Mouse (Mus musculus): ENCODE measurements around the gene Fbxo41. TPM values are rescaled to one million over a fixed set of nuclear protein-coding genes. Genes with fewer than 3 reads are reported as not detected.

The Fbxo41 gene
- polyA plus RNA-seq, 1 experiment from 2014 or later = 1.1 TPM

- H3K4me2 ChIP-seq (ENCODE audit: low read depth, low read length, severe bottlenecking) = peak overlapping the region; percentile 65
- H3K36me3 ChIP-seq (ENCODE audit: control insufficient read depth, insufficient read depth, low read length) = no peaks in the 10 kb centered on the region
- 11% methylated on average over 6 of the region's 6 CpGs for WGBS
- H3K27me3 ChIP-seq (ENCODE audit: control insufficient read depth, insufficient read depth, low read length) = peaks cover 4% of the 10 kb centered on the region; the same call in 1 of the 2 replicates
- no peaks in the 10 kb centered on the region for H3K9me3 ChIP-seq (ENCODE audit: control insufficient read depth, low read length)
- DNase-seq (ENCODE audit: low spot score) (no peak), ATAC-seq (replicated peaks; ENCODE audit: low FRiP score) (no peak)
- no peak overlapping the region for H3K27ac ChIP-seq (ENCODE audit: low read depth, low read length)
- H3K4me3 ChIP-seq (ENCODE audit: low read depth, low read length) = peak overlapping the region; percentile 81
- peaks cover 6% of the 10 kb centered on the region; the same call in 1 of the 2 replicates for H3K4me1 ChIP-seq (replicated peaks; ENCODE audit: control insufficient read depth, insufficient read depth, low read length)
- peak overlapping the region; percentile 73; the same call in 1 of the 2 replicates for H3K9ac ChIP-seq (ENCODE audit: low read length)
Measured at GRCm38 (mm10) chr6:85501571-85502102, 1.2 kb downstream of the Fbxo41 start.

GRCm38 (mm10) chr6:85500416-85500815 is 2.4 kb downstream of the Fbxo41 start:
- Histone ChIP-seq H3K27me3 (ENCODE audit: control insufficient read depth, insufficient read depth, low read length) (peaks cover 4% of the 10 kb centered on the region; the same call in 1 of the 2 replicates), H3K27ac (ENCODE audit: low read depth, low read length) (no peak overlapping the region), H3K9ac (ENCODE audit: low read length) (no peak overlapping the region), H3K36me3 (ENCODE audit: control insufficient read depth, insufficient read depth, low read length) (no peaks in the 10 kb centered on the region), H3K9me3 (ENCODE audit: control insufficient read depth, low read length) (no peaks in the 10 kb centered on the region), H3K4me3 (ENCODE audit: low read depth, low read length) (no peak overlapping the region), H3K4me1 (replicated peaks; ENCODE audit: control insufficient read depth, insufficient read depth, low read length) (peaks cover 6% of the 10 kb centered on the region; the same call in 1 of the 2 replicates), H3K4me2 (ENCODE audit: low read depth, low read length, severe bottlenecking) (no peak overlapping the region)
- ATAC-seq (replicated peaks; ENCODE audit: low FRiP score) = no peak
- DNase-seq (ENCODE audit: low spot score) = no peak
- WGBS = 60% methylated on average over 1 of the region's 1 CpGs

GRCm38 (mm10) chr6:85498147-85498546 is 4.6 kb downstream of the Fbxo41 start:
- no peak overlapping the region for H3K4me2 ChIP-seq (ENCODE audit: low read depth, low read length, severe bottlenecking)
- no peak for ATAC-seq (replicated peaks; ENCODE audit: low FRiP score)
- no peaks in the 10 kb centered on the region for H3K9me3 ChIP-seq (ENCODE audit: control insufficient read depth, low read length)
- 73% methylated on average over 9 of the region's 9 CpGs for WGBS
- DNase-seq (ENCODE audit: low spot score) = no peak
- H3K27ac ChIP-seq (ENCODE audit: low read depth, low read length) = no peak overlapping the region
- H3K27me3 ChIP-seq (ENCODE audit: control insufficient read depth, insufficient read depth, low read length) = no peaks in the 10 kb centered on the region
- H3K9ac ChIP-seq (ENCODE audit: low read length) = no peak overlapping the region
- H3K4me1 ChIP-seq (replicated peaks; ENCODE audit: control insufficient read depth, insufficient read depth, low read length) = peaks cover 6% of the 10 kb centered on the region; the same call in 1 of the 2 replicates
- H3K36me3 ChIP-seq (ENCODE audit: control insufficient read depth, insufficient read depth, low read length) = no peaks in the 10 kb centered on the region
- no peak overlapping the region for H3K4me3 ChIP-seq (ENCODE audit: low read depth, low read length)

- Histone ChIP-seq H3K36me3 (ENCODE audit: control insufficient read depth, insufficient read depth, low read length) (no peaks in the 10 kb centered on the region), H3K4me1 (replicated peaks; ENCODE audit: control insufficient read depth, insufficient read depth, low read length) (peaks cover 2% of the 10 kb centered on the region; the same call in 1 of the 2 replicates), H3K4me2 (ENCODE audit: low read depth, low read length, severe bottlenecking) (no peak overlapping the region), H3K9ac (ENCODE audit: low read length) (no peak overlapping the region), H3K4me3 (ENCODE audit: low read depth, low read length) (no peak overlapping the region), H3K27ac (ENCODE audit: low read depth, low read length) (no peak overlapping the region), H3K9me3 (ENCODE audit: control insufficient read depth, low read length) (no peaks in the 10 kb centered on the region), H3K27me3 (ENCODE audit: control insufficient read depth, insufficient read depth, low read length) (no peaks in the 10 kb centered on the region)
- DNase-seq (ENCODE audit: low spot score) (no peak), ATAC-seq (replicated peaks; ENCODE audit: low FRiP score) (no peak)
Measured at GRCm38 (mm10) chr6:85496976-85497375, 5.8 kb downstream of the Fbxo41 start.

- peaks cover 3% of the 10 kb centered on the region for H3K4me1 ChIP-seq (replicated peaks; ENCODE audit: control insufficient read depth, insufficient read depth, low read length)
- no peak for DNase-seq (ENCODE audit: low spot score)
- 82% methylated on average over 3 of the region's 3 CpGs for WGBS
- no peak overlapping the region for H3K27ac ChIP-seq (ENCODE audit: low read depth, low read length)
- H3K4me3 ChIP-seq (ENCODE audit: low read depth, low read length) = no peak overlapping the region
- no peaks in the 10 kb centered on the region for H3K9me3 ChIP-seq (ENCODE audit: control insufficient read depth, low read length)
- H3K9ac ChIP-seq (ENCODE audit: low read length) = no peak overlapping the region
- ATAC-seq (replicated peaks; ENCODE audit: low FRiP score) = no peak
- no peaks in the 10 kb centered on the region for H3K27me3 ChIP-seq (ENCODE audit: control insufficient read depth, insufficient read depth, low read length)
- H3K4me2 ChIP-seq (ENCODE audit: low read depth, low read length, severe bottlenecking) = no peak overlapping the region
- H3K36me3 ChIP-seq (ENCODE audit: control insufficient read depth, insufficient read depth, low read length) = no peaks in the 10 kb centered on the region
Measured at GRCm38 (mm10) chr6:85491606-85492005, 11.2 kb downstream of the Fbxo41 start.

- peaks cover 6% of the 10 kb centered on the region for H3K27me3 ChIP-seq (ENCODE audit: control insufficient read depth, insufficient read depth, low read length)
- no peak overlapping the region for H3K27ac ChIP-seq (ENCODE audit: low read depth, low read length)
- ATAC-seq (replicated peaks; ENCODE audit: low FRiP score) (no peak), DNase-seq (ENCODE audit: low spot score) (no peak)
- no peak overlapping the region for H3K9ac ChIP-seq (ENCODE audit: low read length)
- no peaks in the 10 kb centered on the region for H3K36me3 ChIP-seq (ENCODE audit: control insufficient read depth, insufficient read depth, low read length)
- peaks cover 3% of the 10 kb centered on the region for H3K4me1 ChIP-seq (replicated peaks; ENCODE audit: control insufficient read depth, insufficient read depth, low read length)
- no peaks in the 10 kb centered on the region for H3K9me3 ChIP-seq (ENCODE audit: control insufficient read depth, low read length)
- H3K4me3 ChIP-seq (ENCODE audit: low read depth, low read length) = no peak overlapping the region
- 88% methylated on average over 4 of the region's 4 CpGs for WGBS
- H3K4me2 ChIP-seq (ENCODE audit: low read depth, low read length, severe bottlenecking) = no peak overlapping the region
Measured at GRCm38 (mm10) chr6:85490252-85490651, 12.5 kb downstream of the Fbxo41 start.

- H3K4me3 ChIP-seq (ENCODE audit: low read depth, low read length) = no peak overlapping the region
- no peaks in the 10 kb centered on the region for H3K36me3 ChIP-seq (ENCODE audit: control insufficient read depth, insufficient read depth, low read length)
- 78% methylated on average over 3 of the region's 3 CpGs for WGBS
- peaks cover 3% of the 10 kb centered on the region for H3K4me1 ChIP-seq (replicated peaks; ENCODE audit: control insufficient read depth, insufficient read depth, low read length)
- no peak overlapping the region for H3K4me2 ChIP-seq (ENCODE audit: low read depth, low read length, severe bottlenecking)
- H3K9ac ChIP-seq (ENCODE audit: low read length) = peak overlapping the region; percentile 8; the same call in 1 of the 2 replicates
- H3K27ac ChIP-seq (ENCODE audit: low read depth, low read length) = no peak overlapping the region
- no peaks in the 10 kb centered on the region for H3K9me3 ChIP-seq (ENCODE audit: control insufficient read depth, low read length)
- DNase-seq (ENCODE audit: low spot score) = no peak
- peaks cover 12% of the 10 kb centered on the region for H3K27me3 ChIP-seq (ENCODE audit: control insufficient read depth, insufficient read depth, low read length)
- ATAC-seq (replicated peaks; ENCODE audit: low FRiP score) = no peak
Measured at GRCm38 (mm10) chr6:85489717-85490116, 13.1 kb downstream of the Fbxo41 start.

GRCm38 (mm10) chr6:85488510-85488909 is 14.3 kb downstream of the Fbxo41 start:
- ATAC-seq (replicated peaks; ENCODE audit: low FRiP score) (no peak), DNase-seq (ENCODE audit: low spot score) (no peak)
- peaks cover 24% of the 10 kb centered on the region for H3K27me3 ChIP-seq (ENCODE audit: control insufficient read depth, insufficient read depth, low read length)
- H3K4me2 ChIP-seq (ENCODE audit: low read depth, low read length, severe bottlenecking) = no peak overlapping the region
- no peak overlapping the region for H3K4me3 ChIP-seq (ENCODE audit: low read depth, low read length)
- no peak overlapping the region for H3K9ac ChIP-seq (ENCODE audit: low read length)
- peaks cover 8% of the 10 kb centered on the region for H3K4me1 ChIP-seq (replicated peaks; ENCODE audit: control insufficient read depth, insufficient read depth, low read length)
- WGBS = 44% methylated on average over 4 of the region's 4 CpGs
- H3K36me3 ChIP-seq (ENCODE audit: control insufficient read depth, insufficient read depth, low read length) = no peaks in the 10 kb centered on the region
- no peaks in the 10 kb centered on the region for H3K9me3 ChIP-seq (ENCODE audit: control insufficient read depth, low read length)
- H3K27ac ChIP-seq (ENCODE audit: low read depth, low read length) = no peak overlapping the region

GRCm38 (mm10) chr6:85485738-85486137 is 17.1 kb downstream of the Fbxo41 start:
- Histone ChIP-seq H3K27me3 (ENCODE audit: control insufficient read depth, insufficient read depth, low read length) (peaks cover 25% of the 10 kb centered on the region), H3K4me2 (ENCODE audit: low read depth, low read length, severe bottlenecking) (no peak overlapping the region), H3K27ac (ENCODE audit: low read depth, low read length) (no peak overlapping the region), H3K4me1 (replicated peaks; ENCODE audit: control insufficient read depth, insufficient read depth, low read length) (peaks cover 8% of the 10 kb centered on the region), H3K36me3 (ENCODE audit: control insufficient read depth, insufficient read depth, low read length) (no peaks in the 10 kb centered on the region), H3K9ac (ENCODE audit: low read length) (no peak overlapping the region), H3K9me3 (ENCODE audit: control insufficient read depth, low read length) (no peaks in the 10 kb centered on the region), H3K4me3 (ENCODE audit: low read depth, low read length) (no peak overlapping the region)
- DNase-seq (ENCODE audit: low spot score) (no peak), ATAC-seq (replicated peaks; ENCODE audit: low FRiP score) (no peak)
- WGBS = 73% methylated on average over 2 of the region's 2 CpGs
